Mouse (Mus musculus): Measurements from ENCODE around the gene Hoxc6.

The Hoxc6 gene

DNA sequence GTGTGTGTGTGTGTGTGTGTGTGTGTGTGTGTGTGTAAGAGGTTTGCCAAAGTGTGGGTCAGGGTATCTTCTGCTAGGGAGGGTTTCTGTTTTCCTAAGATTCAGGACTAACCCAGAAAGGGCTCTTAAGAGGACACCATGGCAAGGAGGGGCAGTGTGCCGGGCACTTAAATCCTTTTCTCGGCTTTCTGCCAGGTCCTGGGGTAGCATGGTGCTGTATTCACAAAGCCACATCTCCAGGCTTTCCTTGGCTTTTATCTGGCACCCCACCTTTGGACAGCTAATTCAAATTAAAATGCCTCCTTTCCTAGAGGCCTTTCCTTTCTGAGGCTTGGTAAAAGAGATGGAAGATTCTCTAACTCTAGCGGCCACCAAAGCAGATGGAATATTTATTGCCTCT, 41.6 kb downstream of the Hoxc6 start:
- no peak for DNase-seq (ENCODE audit: low spot score)

GRCm38 (mm10) chr15:103040601-103041000, 42.5 kb downstream of the Hoxc6 start:
- DNase-seq (ENCODE audit: low spot score) = no peak

GRCm38 (mm10) chr15:103041613-103042012, 43.6 kb downstream of the Hoxc6 start:
- no peak for DNase-seq (ENCODE audit: low spot score)

GRCm38 (mm10) chr15:103042209-103042608, 44.2 kb downstream of the Hoxc6 start:
- no peak for DNase-seq (ENCODE audit: low spot score)

- no peak for DNase-seq (ENCODE audit: low spot score)
Observed at GRCm38 (mm10) chr15:103051670-103052069, 53.6 kb downstream of the Hoxc6 start.

- DNase-seq (ENCODE audit: low spot score) = no peak
Observed at GRCm38 (mm10) chr15:103053210-103053609, 55.2 kb downstream of the Hoxc6 start.

DNA sequence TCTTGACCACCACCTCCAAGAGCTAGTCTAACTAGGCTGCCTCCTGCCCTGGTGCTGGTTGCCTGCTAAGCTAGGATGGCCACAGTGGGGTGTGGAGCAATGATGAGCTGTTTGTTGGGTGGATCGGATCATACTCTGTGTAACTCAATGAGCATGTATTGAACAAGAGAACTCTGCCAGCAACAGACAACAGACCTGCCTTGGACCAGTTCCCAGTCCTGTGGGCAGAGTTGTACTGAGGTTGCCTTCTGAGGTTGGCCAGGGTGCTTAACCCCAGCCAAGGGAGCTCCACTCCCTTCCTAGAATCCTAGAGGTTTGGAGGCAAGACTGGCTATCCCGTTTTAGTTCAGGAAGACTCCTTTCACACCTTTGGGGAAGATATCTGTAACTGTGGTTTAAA, 58.3 kb downstream of the Hoxc6 start:
- no peak for DNase-seq (ENCODE audit: low spot score)

GRCm38 (mm10) chr15:103058715-103059114, 60.7 kb downstream of the Hoxc6 start:
- no peak for DNase-seq (ENCODE audit: low spot score)

DNA sequence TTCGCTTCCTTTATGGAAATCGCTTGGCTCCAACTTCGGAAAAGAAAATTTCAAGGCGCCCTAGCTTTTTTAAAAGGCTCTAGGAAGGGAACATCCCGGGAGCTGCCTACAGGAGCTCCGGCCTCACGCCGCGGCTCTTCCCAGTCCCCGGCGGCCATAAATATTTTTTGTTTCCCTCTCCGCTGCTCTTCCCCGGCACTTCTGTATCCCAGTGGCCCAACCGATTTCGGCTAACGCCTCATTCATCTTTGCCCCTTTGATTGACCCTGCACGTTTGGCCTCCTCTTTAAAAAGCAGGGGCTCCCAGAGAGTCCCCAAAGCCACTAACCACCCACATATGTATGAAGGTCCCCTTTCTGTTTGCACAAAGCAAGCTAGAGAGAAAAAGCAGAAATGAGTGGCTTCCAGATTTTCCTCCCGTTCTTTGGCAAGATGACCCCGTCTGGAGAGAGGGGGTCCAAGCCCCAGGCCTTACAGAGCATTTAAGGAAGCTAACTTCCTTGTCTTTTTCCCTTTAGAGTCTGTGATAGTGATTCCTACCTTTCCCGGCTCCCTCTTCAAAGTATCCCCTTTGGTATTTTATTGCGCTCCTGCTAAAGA, 61.4 kb downstream of the Hoxc6 start:
- DNase-seq (ENCODE audit: low spot score) = no peak

- no peak for DNase-seq (ENCODE audit: low spot score)
Observed at GRCm38 (mm10) chr15:103060021-103060340, 61.9 kb downstream of the Hoxc6 start.

GRCm38 (mm10) chr15:103060341-103061130, 62.5 kb downstream of the Hoxc6 start:
- no peak for DNase-seq (ENCODE audit: low spot score)

- DNase-seq (ENCODE audit: low spot score) = no peak
Observed at GRCm38 (mm10) chr15:103061131-103061825, 63.2 kb downstream of the Hoxc6 start.

Data from left cerebral cortex, adult 11 months (tissue).